Mouse (Mus musculus): ENCODE results near the gene Angptl3. TPM values are rescaled to one million over a fixed set of nuclear protein-coding genes. Genes with fewer than 3 reads are reported as not detected.

Gene Angptl3
- polyA plus RNA-seq (2015; fragmentation: Nextera tagmentation; extraction: Ambion mirVana): 9.3 and 14.1 TPM in 2 replicates

GRCm38 (mm10) chr4:99030686-99031085, at the start of gene Angptl3:
TSS of gene Angptl3 (plus strand) at chr4:99030954.

Other genes starting within 250 kb of the Angptl3 start
- 0.47 and 0.69 TPM in 2 replicates for gene Kank4, start 213.4 kb upstream of the Angptl3 start, polyA plus RNA-seq (2015; fragmentation: Nextera tagmentation; extraction: Ambion mirVana)
- not detected in 2 replicates for gene I0C0044D17Rik, start 207.1 kb upstream of the Angptl3 start, polyA plus RNA-seq (2015; fragmentation: Nextera tagmentation; extraction: Ambion mirVana)
- gene Usp1, start 107.1 kb upstream of the Angptl3 start, polyA plus RNA-seq (2015; fragmentation: Nextera tagmentation; extraction: Ambion mirVana): 39.2 and 43.3 TPM in 2 replicates
- gene Dock7, start 90.0 kb downstream of the Angptl3 start, polyA plus RNA-seq (2015; fragmentation: Nextera tagmentation; extraction: Ambion mirVana): 22.9 and 27.3 TPM in 2 replicates
- 9.5 and 12.9 TPM in 2 replicates for gene Atg4c, start 163.0 kb downstream of the Angptl3 start, polyA plus RNA-seq (2015; fragmentation: Nextera tagmentation; extraction: Ambion mirVana)

Measured in adrenal gland, postnatal 0 days (tissue).